ENCODE assay signal across 9 mouse cellular contexts in genomic region chr14:114821098-114821594, GRCm38 (mm10).
DNase-seq lines count a peak whose midpoint lies in the region; ATAC-seq and TF ChIP-seq lines count a peak whose summit lies in the region.
"Had no signal": no experiment of that assay in that cellular context is flagged by ENCODE, and none has a peak within 500 bp of the region (broad histone marks: within the 10 kb centered on the region; RNA-seq: fewer than 3 reads in every experiment).

No protein-coding gene starts in this region.

- H3K27ac ChIP-seq in heart, embryonic 11.5 days (ENCODE audit: low read depth, low read length): peak overlapping the region; percentile 74
- no peak overlapping the region for H3K27ac ChIP-seq in midbrain, embryonic 11.5 days (ENCODE audit: low read depth, low read length)
- H3K27ac ChIP-seq in midbrain, embryonic 14.5 days (replicated peaks; ENCODE audit: low read depth, low read length): no peak overlapping the region
- peak overlapping the region; percentile 41; the same call in 1 of the 2 replicates for H3K27ac ChIP-seq in limb, embryonic 12.5 days

- ATAC-seq in heart, embryonic 11.5 days (replicated peaks; ENCODE audit: insufficient number of reproducible peaks, low FRiP score, low TSS enrichment): peak; percentile 84
- ATAC-seq in midbrain, embryonic 11.5 days (ENCODE audit: low FRiP score): peak; percentile 57
- no peak for ATAC-seq in midbrain, embryonic 14.5 days (ENCODE audit: low FRiP score, low TSS enrichment)
- ATAC-seq in limb, embryonic 12.5 days (ENCODE audit: insufficient number of reproducible peaks, insufficient read depth, low FRiP score, low TSS enrichment, low read depth): peak; percentile 60; the same call in 1 of the 2 replicates

- H3K27me3 ChIP-seq in heart, embryonic 11.5 days (ENCODE audit: control insufficient read depth, insufficient read depth, low read length): no peaks in the 10 kb centered on the region
- no peaks in the 10 kb centered on the region for H3K27me3 ChIP-seq in midbrain, embryonic 11.5 days (ENCODE audit: control insufficient read depth, insufficient read depth, low read length)
- H3K27me3 ChIP-seq in midbrain, embryonic 14.5 days (ENCODE audit: control insufficient read depth, insufficient read depth, low read length): no peaks in the 10 kb centered on the region
- H3K27me3 ChIP-seq in limb, embryonic 12.5 days: no peaks in the 10 kb centered on the region

- H3K4me2 ChIP-seq in heart, embryonic 11.5 days: no peak overlapping the region
- no peak overlapping the region for H3K4me2 ChIP-seq in midbrain, embryonic 11.5 days
- H3K4me2 ChIP-seq in midbrain, embryonic 14.5 days (ENCODE audit: low read length): no peak overlapping the region
- 0 out of 2 replicates have a peak overlapping the region, but pooled peaks have one; percentile 15 for H3K4me2 ChIP-seq in limb, embryonic 12.5 days

- WGBS in heart, embryonic 11.5 days (ENCODE audit: insufficient replicate concordance): 11% methylated on average over 2 of the region's 2 CpGs
- WGBS in midbrain, embryonic 11.5 days: 30% methylated on average over 2 of the region's 2 CpGs
- 25% methylated on average over 2 of the region's 2 CpGs for WGBS in midbrain, embryonic 14.5 days
- 13% methylated on average over 2 of the region's 2 CpGs for WGBS in limb, embryonic 12.5 days
- 38% methylated on average over 2 of the region's 2 CpGs for WGBS in lung, adult 2 months

- H3K4me3 ChIP-seq in heart, embryonic 11.5 days (ENCODE audit: low read depth, low read length): no peak overlapping the region
- H3K4me3 ChIP-seq in midbrain, embryonic 11.5 days (ENCODE audit: low read depth, low read length): no peak overlapping the region
- no peak overlapping the region for H3K4me3 ChIP-seq in midbrain, embryonic 14.5 days (replicated peaks; ENCODE audit: low read depth, low read length)
- no peak overlapping the region for H3K4me3 ChIP-seq in limb, embryonic 12.5 days (replicated peaks)
- H3K4me3 ChIP-seq in lung, adult 2 months (replicated peaks; ENCODE audit: extremely low read depth, low read depth, low read length): no peak overlapping the region

- no peak for TF ChIP-seq POLR2A in lung, adult 2 months (IDR thresholded peaks at IDR 0.05; ENCODE audit: borderline replicate concordance, extremely low read depth, low read depth, low read length)

- no peaks in the 10 kb centered on the region for H3K36me3 ChIP-seq in heart, embryonic 11.5 days (ENCODE audit: control insufficient read depth, insufficient read depth, low read length)
- H3K36me3 ChIP-seq in midbrain, embryonic 11.5 days (ENCODE audit: control insufficient read depth, insufficient read depth, low read length): no peaks in the 10 kb centered on the region
- no peaks in the 10 kb centered on the region for H3K36me3 ChIP-seq in midbrain, embryonic 14.5 days (ENCODE audit: control insufficient read depth, insufficient read depth, low read length)
- no peaks in the 10 kb centered on the region for H3K36me3 ChIP-seq in limb, embryonic 12.5 days

- H3K9me3 ChIP-seq in heart, embryonic 11.5 days (replicated peaks; ENCODE audit: control insufficient read depth, low read length): no peaks in the 10 kb centered on the region
- H3K9me3 ChIP-seq in midbrain, embryonic 11.5 days (ENCODE audit: control insufficient read depth, low read length): no peaks in the 10 kb centered on the region
- H3K9me3 ChIP-seq in midbrain, embryonic 14.5 days (ENCODE audit: control insufficient read depth, low read length): no peaks in the 10 kb centered on the region
- no peaks in the 10 kb centered on the region for H3K9me3 ChIP-seq in limb, embryonic 12.5 days

- peaks cover 9% of the 10 kb centered on the region; the same call in 1 of the 2 replicates for H3K4me1 ChIP-seq in heart, embryonic 11.5 days (ENCODE audit: control insufficient read depth, insufficient read depth, low read length)
- H3K4me1 ChIP-seq in midbrain, embryonic 11.5 days (ENCODE audit: control insufficient read depth, insufficient read depth, low read length): peaks cover 3% of the 10 kb centered on the region
- H3K4me1 ChIP-seq in midbrain, embryonic 14.5 days (ENCODE audit: control insufficient read depth, insufficient read depth, low read length): no peaks in the 10 kb centered on the region
- peaks cover 8% of the 10 kb centered on the region; the same call in 1 of the 2 replicates for H3K4me1 ChIP-seq in limb, embryonic 12.5 days (replicated peaks)
- H3K4me1 ChIP-seq in lung, adult 2 months (ENCODE audit: control insufficient read depth, insufficient read depth, low read length): no peaks in the 10 kb centered on the region

- no peak for DNase-seq in heart, adult 8-10 months (ENCODE audit: low spot score)
- no peak for DNase-seq in midbrain, embryonic 11.5 days (ENCODE audit: low spot score, missing footprints)
- no peak for DNase-seq in midbrain, embryonic 14.5 days
- DNase-seq in right cerebral cortex, postnatal 10 days (ENCODE audit: low spot score in 2 of 2): no peak
- no peak for DNase-seq in lung, adult 2 months
- DNase-seq in adrenal gland, postnatal 36 days: no peak
- DNase-seq: heart, postnatal 10 days had no signal

- TF ChIP-seq CTCF in lung, adult 2 months (IDR thresholded peaks at IDR 0.05; ENCODE audit: insufficient read depth, low read length): no peak

- no peak overlapping the region for H3K9ac ChIP-seq in heart, embryonic 11.5 days (ENCODE audit: low read depth, low read length)
- H3K9ac ChIP-seq in midbrain, embryonic 11.5 days (ENCODE audit: low read length): no peak overlapping the region
- H3K9ac ChIP-seq in midbrain, embryonic 14.5 days (replicated peaks; ENCODE audit: low read length): no peak overlapping the region
- no peak overlapping the region for H3K9ac ChIP-seq in limb, embryonic 12.5 days (replicated peaks)

Comparison
In these comparisons a context has a peak if more than half of its experiments do, and no peak if none do; other contexts are left out.
1. H3K27ac ChIP-seq: peak in heart, embryonic 11.5 days (single experiment) and limb, embryonic 12.5 days (single experiment); none in midbrain, embryonic 11.5 days (single experiment) and midbrain, embryonic 14.5 days (single experiment).